Mouse (Mus musculus) left cerebral cortex, adult 9 months (tissue): Measurements from ENCODE around the gene Adgrg1.
"Not testable (repeated sequence)": the region's sequence is repeated elsewhere in the genome, so short reads cannot be mapped to it uniquely, and the experiment has no call there.

Experiments used
- DNase-seq, 2 experiments: peaks; one replicate each; pipeline ENCODE4 v3.0.0; 2022; ENCODE audit warnings: low spot score in 2 of 2

Adgrg1 gene

DNA sequence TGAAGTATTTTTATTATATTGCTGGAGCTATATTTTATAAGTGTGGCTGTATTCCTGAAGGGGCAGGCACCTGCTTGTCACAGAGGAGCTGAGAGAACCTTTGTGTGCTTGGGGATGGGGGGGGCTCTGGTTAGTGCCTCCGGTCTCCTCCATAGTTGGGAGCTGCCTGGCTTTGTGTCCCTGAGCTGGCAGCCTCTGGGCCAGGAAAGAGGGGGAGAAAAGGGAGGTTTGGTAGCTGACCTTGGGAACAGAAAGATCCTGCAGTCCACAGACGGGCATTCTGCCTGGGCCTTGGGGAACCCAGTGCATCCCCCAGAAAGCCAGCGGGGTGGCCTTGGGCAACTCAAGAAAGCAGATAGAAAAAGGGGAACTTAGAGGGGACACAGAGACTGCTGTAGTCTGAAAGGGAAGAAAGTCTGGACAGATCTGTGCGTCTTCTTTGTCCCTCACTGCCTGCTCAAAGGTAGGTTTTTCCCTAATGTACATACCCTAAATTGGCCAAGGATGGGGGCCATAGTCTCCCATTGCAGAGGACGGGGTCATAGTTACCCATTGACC is 20.9 kb downstream of the Adgrg1 start:
- DNase-seq: no peak

- no peak for DNase-seq
Observed at GRCm38 (mm10) chr8:94996037-94996436, 21.5 kb downstream of the Adgrg1 start.

- no peak for DNase-seq
Observed at GRCm38 (mm10) chr8:94996899-94997856, 22.6 kb downstream of the Adgrg1 start.

DNA sequence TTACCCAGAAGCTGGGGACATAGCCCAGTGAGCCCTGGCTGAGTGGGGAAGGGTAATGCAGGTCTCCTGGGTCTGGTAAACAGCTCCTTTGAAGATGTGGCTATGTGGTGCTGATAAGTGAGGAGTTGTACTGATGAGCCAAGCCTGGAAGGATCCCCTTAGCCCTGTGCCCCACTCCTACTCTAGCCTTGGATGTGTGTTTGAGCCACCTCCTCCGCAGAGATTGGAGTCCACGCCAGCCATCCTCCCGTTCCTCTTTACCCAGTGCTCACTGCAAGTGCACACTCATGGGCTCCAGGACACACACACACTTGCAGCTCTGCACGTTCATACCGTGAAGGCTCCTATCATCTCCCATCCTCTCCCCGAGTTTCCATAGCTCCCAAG is 23.3 kb downstream of the Adgrg1 start:
- DNase-seq: no peak

DNA sequence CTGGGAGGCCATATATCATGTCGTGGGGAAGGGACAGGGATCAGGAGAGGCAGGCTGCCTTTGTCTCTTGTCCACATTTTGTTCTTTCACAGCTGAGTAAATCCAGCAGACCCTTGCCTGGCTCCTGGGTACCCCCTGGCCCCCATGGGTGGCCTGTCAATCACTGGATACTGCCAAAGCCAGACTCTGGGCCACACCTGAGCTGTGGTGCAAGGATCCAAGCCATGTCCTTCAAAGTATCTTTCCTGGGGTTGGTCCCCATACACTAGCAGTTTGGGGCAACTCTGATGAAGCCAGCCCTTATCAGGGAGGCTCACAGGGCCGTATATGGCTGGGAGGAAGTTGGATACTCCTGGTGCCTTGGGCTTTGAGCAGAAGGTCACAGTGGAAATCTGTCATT is 23.9 kb downstream of the Adgrg1 start:
- DNase-seq: no peak

DNA sequence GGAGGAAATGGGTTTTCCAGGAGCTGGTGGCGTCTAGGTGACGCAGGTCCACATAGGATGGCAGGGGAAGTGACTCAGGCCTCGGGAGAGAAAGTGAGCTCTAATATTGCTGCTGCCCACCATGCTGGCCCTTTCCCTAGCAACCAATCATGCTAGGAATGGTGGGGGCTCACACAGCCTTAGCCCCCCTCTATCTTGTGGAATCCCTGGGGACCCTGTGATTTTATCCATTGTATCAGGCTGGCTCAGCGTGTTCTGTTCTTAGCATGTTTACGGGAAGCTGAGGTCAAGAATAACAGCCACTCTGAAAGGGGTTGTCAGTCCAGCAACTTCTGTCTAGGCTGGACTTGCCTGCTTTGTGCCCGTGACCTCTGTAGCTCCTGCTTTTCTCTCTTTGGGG is 24.5 kb downstream of the Adgrg1 start:
- DNase-seq: no peak

GRCm38 (mm10) chr8:94999956-95000355 is 25.4 kb downstream of the Adgrg1 start:
- no peak for DNase-seq

DNA sequence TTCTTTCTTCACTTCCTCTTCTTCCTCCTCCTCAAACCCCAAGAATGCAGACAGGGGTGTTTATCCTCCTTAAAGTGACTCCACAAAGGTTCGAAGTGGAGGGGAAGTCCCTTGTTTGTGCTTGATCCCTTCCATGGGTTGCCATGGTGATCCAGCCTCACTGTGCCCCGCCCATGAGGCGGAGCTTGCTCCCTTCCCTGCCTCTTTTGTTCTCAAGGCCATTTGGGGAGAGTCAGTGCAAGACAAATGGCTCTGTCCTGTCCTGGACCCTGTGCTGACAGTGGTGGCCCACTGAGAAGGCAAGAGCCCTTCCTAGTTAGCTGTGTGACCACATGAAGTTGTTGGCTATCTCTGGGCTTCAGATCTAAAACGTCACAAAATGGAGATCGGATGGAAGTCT is 26.1 kb downstream of the Adgrg1 start:
- no peak for DNase-seq

DNA sequence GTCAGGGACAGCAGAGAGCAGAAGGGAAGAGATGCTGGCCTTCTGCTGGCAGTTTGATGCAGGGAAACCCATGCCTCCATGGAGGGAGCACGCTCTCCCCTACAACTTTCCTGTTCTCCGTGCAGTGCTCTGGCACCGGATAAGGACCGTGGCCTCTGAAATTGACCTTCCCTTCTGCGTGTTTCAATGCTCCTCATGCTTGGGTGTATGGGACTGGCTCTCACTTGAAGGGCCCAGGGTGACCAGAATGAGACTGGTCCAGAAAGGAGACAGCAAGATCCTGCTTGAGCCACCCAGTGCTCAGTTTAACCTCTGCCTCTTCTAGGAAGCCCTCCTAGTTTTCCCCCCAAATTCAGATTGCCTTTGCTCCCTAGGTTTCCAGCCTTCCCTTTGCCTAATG is 26.6 kb downstream of the Adgrg1 start:
- DNase-seq: no peak

GRCm38 (mm10) chr8:95001655-95002054 is 27.1 kb downstream of the Adgrg1 start:
- peak; percentile 64 to 83 for DNase-seq

DNA sequence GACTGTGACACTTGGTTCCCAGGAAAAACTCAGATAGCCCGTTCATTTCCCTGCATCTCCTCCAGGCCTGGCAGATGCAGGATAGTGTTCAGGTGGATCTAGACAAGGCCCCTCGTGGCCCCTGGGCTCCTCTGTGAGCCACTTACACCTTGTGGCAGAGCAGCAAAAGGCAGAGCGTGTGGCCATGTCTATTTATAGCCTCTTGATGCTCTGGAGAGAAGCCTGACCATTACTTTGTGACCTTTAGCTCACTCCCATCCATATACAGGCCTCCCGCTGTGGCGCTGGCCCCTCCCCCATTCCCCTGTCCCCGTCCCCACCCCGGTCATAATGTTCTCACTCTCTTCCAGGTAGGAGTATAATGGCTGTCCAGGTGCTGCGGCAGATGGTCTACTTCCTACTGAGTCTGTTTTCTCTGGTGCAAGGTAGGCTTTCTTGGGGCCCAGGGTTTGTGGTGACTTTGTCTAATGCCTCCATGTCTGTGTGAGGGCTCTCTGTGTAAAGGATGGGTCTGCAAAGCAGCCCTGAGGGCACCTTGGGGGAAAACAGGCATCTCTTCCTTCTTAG is 27.6 kb downstream of the Adgrg1 start:
- no peak for DNase-seq

DNA sequence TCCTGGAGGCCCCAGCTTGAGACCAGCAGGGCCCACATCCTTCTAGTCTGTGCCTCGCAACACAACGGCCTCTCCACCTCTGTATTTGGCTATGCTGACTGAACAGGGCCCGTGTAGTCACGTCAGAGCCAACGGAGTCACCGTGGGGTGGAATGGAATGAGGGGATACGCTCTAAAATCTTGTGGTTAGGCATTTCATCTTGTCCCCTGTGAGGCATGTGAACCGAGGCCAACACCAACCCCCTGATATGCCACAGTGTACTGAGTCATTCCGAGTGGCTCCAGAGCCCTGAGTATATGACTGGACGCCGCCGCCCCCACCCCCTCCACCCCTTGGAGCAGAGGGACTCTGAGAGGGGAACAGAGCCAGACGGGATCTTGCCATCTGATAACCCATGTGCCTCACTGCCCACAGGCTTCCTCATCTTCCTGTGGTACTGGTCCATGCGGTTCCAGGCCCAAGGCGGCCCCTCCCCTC is 37.9 kb downstream of the Adgrg1 start:
- DNase-seq: no peak

GRCm38 (mm10) chr8:95015866-95016265 is 41.3 kb downstream of the Adgrg1 start:
- DNase-seq: no peak

GRCm38 (mm10) chr8:95016684-95017083 is 42.1 kb downstream of the Adgrg1 start:
- DNase-seq: no peak

GRCm38 (mm10) chr8:95017451-95017850 is 42.9 kb downstream of the Adgrg1 start, which contains the start of gene Adgrg3:
Adgrg3 (plus strand) TSS chr8:95017692.
- DNase-seq: no peak

DNA sequence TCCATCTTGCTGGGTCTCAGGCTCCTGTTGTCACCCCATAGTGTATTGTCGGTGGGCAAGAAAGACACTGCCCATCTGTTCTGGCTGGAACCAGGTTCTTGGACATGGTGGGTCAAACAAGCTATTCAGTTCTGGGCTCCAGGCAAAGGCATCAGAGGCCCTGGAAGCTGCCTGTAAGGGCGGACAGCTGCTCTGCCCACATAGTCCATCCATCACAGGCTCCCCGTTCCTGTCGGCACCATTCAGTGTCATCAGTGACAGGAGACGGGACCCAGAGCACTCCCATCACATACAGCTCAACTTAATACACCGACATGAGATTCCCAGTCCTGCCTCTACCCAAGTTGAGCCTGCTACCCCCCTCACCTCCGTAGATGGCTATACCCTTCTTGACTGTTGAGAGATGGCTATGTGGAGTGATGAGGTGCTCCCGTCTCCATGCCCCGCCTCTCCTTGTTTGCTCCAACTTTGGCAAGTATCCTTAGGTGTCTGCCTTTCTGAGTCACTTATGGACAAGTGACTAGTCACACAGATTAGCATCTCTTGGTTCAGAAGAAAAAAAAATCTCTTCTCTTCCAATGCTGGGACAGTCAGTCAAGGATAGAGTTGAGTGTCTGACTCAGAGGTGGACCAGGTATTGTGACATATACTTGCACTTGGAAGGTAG is 43.6 kb downstream of the Adgrg1 start:
- no peak for DNase-seq

DNA sequence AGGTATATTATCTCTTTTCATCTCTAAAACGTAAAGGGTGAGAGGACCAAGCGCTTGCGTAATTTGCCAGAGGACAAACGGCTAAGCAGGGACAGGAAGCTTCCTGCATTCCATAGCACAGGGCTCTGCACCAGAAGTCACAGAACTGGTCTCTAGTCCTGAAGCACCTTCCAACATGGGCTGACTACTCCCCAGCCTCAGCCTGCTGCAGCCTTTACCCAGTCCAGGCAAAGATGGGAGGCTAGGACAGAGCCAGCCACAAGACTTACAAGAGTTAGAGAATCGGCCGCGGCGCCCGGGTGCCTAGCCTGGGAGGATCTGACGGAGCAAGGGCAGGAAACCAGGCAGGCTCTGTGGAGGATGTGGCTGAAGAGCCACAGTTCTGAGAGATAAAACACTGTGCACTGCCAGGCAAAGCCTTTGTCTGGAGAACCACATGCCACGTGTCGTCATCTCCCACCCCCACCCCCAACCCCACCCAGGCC is 45.8 kb downstream of the Adgrg1 start:
- DNase-seq: no peak

GRCm38 (mm10) chr8:95020821-95021220 is 46.3 kb downstream of the Adgrg1 start:
- no peak for DNase-seq

DNA sequence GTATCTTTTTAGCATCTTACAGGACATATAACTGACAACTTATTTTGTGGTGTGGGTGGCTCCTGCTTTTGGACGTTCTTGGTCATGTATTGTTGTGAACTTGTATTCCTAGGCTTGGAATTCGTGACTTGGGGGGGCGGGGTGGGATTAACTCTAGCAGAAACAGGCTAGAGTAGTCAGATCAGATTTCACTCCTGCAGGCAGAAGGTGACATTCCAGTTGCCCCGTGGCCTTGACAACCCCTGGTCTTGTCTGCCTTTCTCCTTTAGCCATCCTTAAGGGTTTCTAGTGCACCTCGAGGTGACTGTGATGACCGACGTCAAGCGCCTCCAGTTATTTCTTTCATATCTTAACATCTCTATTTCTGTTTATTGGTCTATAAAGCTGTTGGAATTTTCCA is 48.6 kb downstream of the Adgrg1 start:
- no peak for DNase-seq

- DNase-seq: no peak
Observed at GRCm38 (mm10) chr8:95024387-95024786, 49.8 kb downstream of the Adgrg1 start.

GRCm38 (mm10) chr8:95025421-95025820 is 50.9 kb downstream of the Adgrg1 start:
- no peak for DNase-seq

GRCm38 (mm10) chr8:95028391-95028790 is 53.8 kb downstream of the Adgrg1 start:
- not testable (repeated sequence) for DNase-seq
